Mouse (Mus musculus): ENCODE measurements around the gene Ttc38.

GRCm38 (mm10) chr15:85867696-85868095 lies 35.6 kb downstream of the Ttc38 start:
- peak; percentile 88; the same call in 1 of the 2 replicates for TF ChIP-seq CTCF (IDR thresholded peaks at IDR 0.05; ENCODE audit: borderline replicate concordance, control insufficient read depth, extremely low read depth, insufficient read depth, low read length, poor library complexity)
- no peak for TF ChIP-seq POLR2A (IDR thresholded peaks at IDR 0.05; ENCODE audit: control insufficient read depth, extremely low read depth, insufficient read depth, low read length, poor library complexity)
